Mouse (Mus musculus): ENCODE measurements around the gene Nkx6-2.

DNA sequence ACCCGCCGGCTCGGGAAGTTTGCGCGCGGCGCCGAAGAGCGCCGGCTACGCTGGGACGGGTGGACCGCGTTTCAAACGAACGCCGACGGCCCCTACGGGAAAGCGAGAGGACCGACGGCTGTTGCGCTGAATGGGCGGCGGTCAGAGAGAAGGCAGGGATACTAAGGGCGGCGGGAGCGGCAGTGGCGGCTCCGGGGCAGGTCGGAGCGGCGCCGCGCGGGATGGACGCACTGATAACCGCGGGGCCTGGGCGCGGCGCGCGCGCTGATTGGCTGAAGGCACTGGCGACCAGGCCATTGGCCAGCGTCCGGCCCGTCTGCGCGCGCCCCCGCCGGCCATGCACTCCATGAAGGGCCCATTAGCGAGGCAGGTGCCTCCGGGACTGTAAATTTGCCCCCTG is at the start of gene Nkx6-2:
- TF ChIP-seq CTCF (conservative IDR thresholded peaks at IDR 0.05; ENCODE audit: insufficient read depth, insufficient read length, low read depth, low read length) (no peak), POLR2A (IDR thresholded peaks at IDR 0.05; ENCODE audit: low read depth, low read length) (no peak)

Data from kidney, adult 2 months (tissue).